Mouse (Mus musculus): Measurements from ENCODE around the gene Npr1.

Gene Npr1

GRCm38 (mm10) chr3:90465686-90466310, at the start of gene Npr1:
TSS of gene Npr1 (minus strand) at chr3:90465866.
- in situ Hi-C loops (cut with MboI; ENCODE audit: low pct_unique_long_range_greater_than_20kb in 1 of 2, low sequenced_read_pairs in 2 of 2, unreplicated experiment in 1 of 2): loop anchor here (5.0 to 10.0 kb wide), 3 partner anchors 33 to 51 kb away; partner anchors contain the start of gene Ints3 (in 1 of the 2)

- in situ Hi-C loops (cut with MboI; ENCODE audit: low pct_unique_long_range_greater_than_20kb in 1 of 2, low sequenced_read_pairs in 2 of 2, unreplicated experiment in 1 of 2): no loop called here
Observed at GRCm38 (mm10) chr3:90515242-90515641, 49.6 kb upstream of the Npr1 start.

GRCm38 (mm10) chr3:90514691-90515090, 49.0 kb upstream of the Npr1 start:
- in situ Hi-C loops (cut with MboI; ENCODE audit: low pct_unique_long_range_greater_than_20kb in 1 of 2, low sequenced_read_pairs in 2 of 2, unreplicated experiment in 1 of 2): no loop called here

GRCm38 (mm10) chr3:90513796-90514590, 48.3 kb upstream of the Npr1 start, which contains the start of the genes S100a1 and S100a13:
TSS of gene S100a1 (minus strand) at chr3:90514392.
TSS of gene S100a13 (plus strand) at chr3:90514435.
- in situ Hi-C loops (cut with MboI; ENCODE audit: low pct_unique_long_range_greater_than_20kb in 1 of 2, low sequenced_read_pairs in 2 of 2, unreplicated experiment in 1 of 2): no loop called here

GRCm38 (mm10) chr3:90512948-90513642, 47.4 kb upstream of the Npr1 start:
- in situ Hi-C loops (cut with MboI; ENCODE audit: low pct_unique_long_range_greater_than_20kb in 1 of 2, low sequenced_read_pairs in 2 of 2, unreplicated experiment in 1 of 2): no loop called here

- in situ Hi-C loops (cut with MboI; ENCODE audit: low pct_unique_long_range_greater_than_20kb in 1 of 2, low sequenced_read_pairs in 2 of 2, unreplicated experiment in 1 of 2): no loop called here
Observed at GRCm38 (mm10) chr3:90512276-90512675, 46.6 kb upstream of the Npr1 start.

- in situ Hi-C loops (cut with MboI; ENCODE audit: low pct_unique_long_range_greater_than_20kb in 1 of 2, low sequenced_read_pairs in 2 of 2, unreplicated experiment in 1 of 2): no loop called here
Observed at GRCm38 (mm10) chr3:90509747-90510123, 44.1 kb upstream of the Npr1 start.

GRCm38 (mm10) chr3:90508950-90509746, 43.5 kb upstream of the Npr1 start, which contains the start of gene Chtop:
TSS of gene Chtop (minus strand) at chr3:90509498.
- in situ Hi-C loops (cut with MboI; ENCODE audit: low pct_unique_long_range_greater_than_20kb in 1 of 2, low sequenced_read_pairs in 2 of 2, unreplicated experiment in 1 of 2): no loop called here

- in situ Hi-C loops (cut with MboI; ENCODE audit: low pct_unique_long_range_greater_than_20kb in 1 of 2, low sequenced_read_pairs in 2 of 2, unreplicated experiment in 1 of 2): no loop called here
Observed at GRCm38 (mm10) chr3:90508287-90508949, 42.8 kb upstream of the Npr1 start.

- in situ Hi-C loops (cut with MboI; ENCODE audit: low pct_unique_long_range_greater_than_20kb in 1 of 2, low sequenced_read_pairs in 2 of 2, unreplicated experiment in 1 of 2): no loop called here
Observed at GRCm38 (mm10) chr3:90506362-90506761, 40.7 kb upstream of the Npr1 start.

- in situ Hi-C loops (cut with MboI; ENCODE audit: low pct_unique_long_range_greater_than_20kb in 1 of 2, low sequenced_read_pairs in 2 of 2, unreplicated experiment in 1 of 2): no loop called here
Observed at GRCm38 (mm10) chr3:90505216-90505615, 39.5 kb upstream of the Npr1 start.

- in situ Hi-C loops (cut with MboI; ENCODE audit: low pct_unique_long_range_greater_than_20kb in 1 of 2, low sequenced_read_pairs in 2 of 2, unreplicated experiment in 1 of 2): no loop called here
Observed at GRCm38 (mm10) chr3:90503444-90503843, 37.8 kb upstream of the Npr1 start.

GRCm38 (mm10) chr3:90497597-90497996, 31.9 kb upstream of the Npr1 start:
- in situ Hi-C loops (cut with MboI; ENCODE audit: low pct_unique_long_range_greater_than_20kb in 1 of 2, low sequenced_read_pairs in 2 of 2, unreplicated experiment in 1 of 2): loop anchor here (25.0 kb wide), 1 partner anchor 460 kb away; no protein-coding TSS in a partner anchor

GRCm38 (mm10) chr3:90495850-90496525, 30.3 kb upstream of the Npr1 start:
- in situ Hi-C loops (cut with MboI; ENCODE audit: low pct_unique_long_range_greater_than_20kb in 1 of 2, low sequenced_read_pairs in 2 of 2, unreplicated experiment in 1 of 2): loop anchor here (25.0 kb wide), 1 partner anchor 459 kb away; no protein-coding TSS in a partner anchor

GRCm38 (mm10) chr3:90493831-90494540, 28.3 kb upstream of the Npr1 start:
- in situ Hi-C loops (cut with MboI; ENCODE audit: low pct_unique_long_range_greater_than_20kb in 1 of 2, low sequenced_read_pairs in 2 of 2, unreplicated experiment in 1 of 2): loop anchor here (25.0 kb wide), 1 partner anchor 457 kb away; no protein-coding TSS in a partner anchor

- in situ Hi-C loops (cut with MboI; ENCODE audit: low pct_unique_long_range_greater_than_20kb in 1 of 2, low sequenced_read_pairs in 2 of 2, unreplicated experiment in 1 of 2): loop anchor here (25.0 kb wide), 1 partner anchor 454 kb away; no protein-coding TSS in a partner anchor
Observed at GRCm38 (mm10) chr3:90491350-90491749, 25.7 kb upstream of the Npr1 start.

Data from mouse embryonic stem cell (cell line).